Mouse (Mus musculus) forebrain, embryonic 14.5 days (tissue): ENCODE data around the gene Abcc4. TPM values are rescaled to one million over a fixed set of nuclear protein-coding genes. Genes with fewer than 3 reads are reported as not detected.
"Not testable (repeated sequence)": the region's sequence is repeated elsewhere in the genome, so short reads cannot be mapped to it uniquely, and the experiment has no call there.

Experiments used
- ATAC-seq: fragments of 200-750 bp; cut with Nextera tagmentation; 2 replicates; pipeline ENCODE4 v1.8.0; 2017; ENCODE audit warnings: mild to moderate bottlenecking, moderate library complexity
- DNase-seq: peaks from one replicate; pipeline ENCODE4 v3.0.0-alpha.2; 2015; ENCODE audit warnings: low spot score
- H3K27ac ChIP-seq: fragments of 300-500 bp; sonication (generic); 2 replicates; pipeline ENCODE4 v1.5.1; 2014; ENCODE audit warnings: low read depth, mild to moderate bottlenecking, control low read depth, low read length, moderate library complexity
- H3K27me3 ChIP-seq: fragments of 300-500 bp; sonication (generic); replicated peaks from 2 replicates; pipeline ENCODE4 v1.6.1; 2014; ENCODE audit warnings: low read length, control low read depth, mixed read lengths; ENCODE audit not compliant: control insufficient read depth, insufficient read depth
- H3K36me3 ChIP-seq: fragments of 300-500 bp; sonication (generic); 2 replicates; pipeline ENCODE4 v1.6.1; 2014; ENCODE audit warnings: low read length, control low read depth; ENCODE audit not compliant: control insufficient read depth, insufficient read depth
- H3K4me1 ChIP-seq: fragments of 300-500 bp; sonication (generic); 2 replicates; pipeline ENCODE4 v1.6.1; 2014; ENCODE audit warnings: antibody characterized with exemption, low read length, control low read depth; ENCODE audit not compliant: control insufficient read depth, insufficient read depth
- H3K4me2 ChIP-seq: fragments of 300-500 bp; sonication (generic); 2 replicates; pipeline ENCODE4 v1.6.1; 2014; ENCODE audit warnings: mild to moderate bottlenecking, control low read depth, low read length
- H3K4me3 ChIP-seq: fragments of 300-500 bp; sonication (generic); 2 replicates; pipeline ENCODE4 v1.5.1; 2014; ENCODE audit warnings: low read depth, low read length, control low read depth
- H3K9ac ChIP-seq: fragments of 300-500 bp; sonication (generic); 2 replicates; pipeline ENCODE4 v1.6.1; 2014; ENCODE audit warnings: mild to moderate bottlenecking, low read length, control low read depth, moderate library complexity
- H3K9me3 ChIP-seq: fragments of 300-500 bp; sonication (generic); replicated peaks from 2 replicates; pipeline ENCODE4 v1.6.1; 2016; ENCODE audit warnings: low read length, control low read depth, mixed read lengths; ENCODE audit not compliant: control insufficient read depth
- WGBS: fragments of 180-500 bp; shearing (Covaris S2); extraction: QIAGEN DNeasy Blood & Tissue Kit; methylation state at CpG from one replicate; pipeline ENCODE4 v1.1.7; 2014; 5-methylcytosine and 5-hydroxymethylcytosine counted together
- polyA plus RNA-seq: library from polyadenylated mRNA; unstranded; fragments of >200 nt; fragmentation: Nextera tagmentation; extraction: Ambion mirVana; gene quantifications from 2 replicates; pipeline ENCODE4 v1.2.1, GENCODE M21; 2014

The Abcc4 gene
- polyA plus RNA-seq, 1 experiment from 2014 or later = 1.0 TPM

- no peaks in the 10 kb centered on the region for H3K4me1 ChIP-seq
- H3K9ac ChIP-seq = no peak overlapping the region
- no peaks in the 10 kb centered on the region for H3K36me3 ChIP-seq
- H3K4me2 ChIP-seq = no peak overlapping the region
- no peak overlapping the region for H3K27ac ChIP-seq
- WGBS = 93% methylated on average over 9 of the region's 9 CpGs
- no peak for ATAC-seq
- no peak overlapping the region for H3K4me3 ChIP-seq
- no peaks in the 10 kb centered on the region for H3K27me3 ChIP-seq
- no peak for DNase-seq
- H3K9me3 ChIP-seq = no peaks in the 10 kb centered on the region
Observed at GRCm38 (mm10) chr14:118678279-118678985, 27.6 kb downstream of the Abcc4 start.

GRCm38 (mm10) chr14:118676308-118676994 lies 29.6 kb downstream of the Abcc4 start:
- no peaks in the 10 kb centered on the region for H3K4me1 ChIP-seq
- no peaks in the 10 kb centered on the region for H3K9me3 ChIP-seq
- H3K9ac ChIP-seq = no peak overlapping the region
- H3K36me3 ChIP-seq = no peaks in the 10 kb centered on the region
- no peak overlapping the region for H3K4me2 ChIP-seq
- H3K27ac ChIP-seq = no peak overlapping the region
- DNase-seq (no peak), ATAC-seq (no peak)
- H3K27me3 ChIP-seq = no peaks in the 10 kb centered on the region
- 80% methylated on average over 13 of the region's 13 CpGs for WGBS
- no peak overlapping the region for H3K4me3 ChIP-seq

DNA sequence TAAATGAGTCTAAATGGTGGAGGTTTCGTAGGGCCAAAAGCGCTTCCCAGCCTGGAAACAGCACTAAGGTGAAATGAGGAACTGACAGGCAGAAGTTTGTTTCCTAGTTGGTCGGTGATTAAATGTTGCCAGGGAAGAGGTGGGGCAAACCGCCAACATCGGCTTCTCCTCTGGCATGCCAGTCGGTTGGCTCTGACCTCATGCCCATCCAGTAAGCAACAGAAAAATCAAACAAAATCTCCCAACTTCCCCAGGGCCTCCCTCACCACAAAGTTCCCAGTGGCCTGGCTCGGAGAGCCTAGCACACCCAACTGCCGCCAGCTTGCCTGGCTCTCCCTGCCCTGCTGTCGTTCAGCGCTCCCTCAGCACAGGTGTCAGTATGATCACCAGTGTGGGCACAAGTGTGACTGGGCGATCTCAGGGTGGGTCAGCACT lies 31.3 kb downstream of the Abcc4 start:
- no peak overlapping the region for H3K9ac ChIP-seq
- WGBS = 78% methylated on average over 11 of the region's 11 CpGs
- no peaks in the 10 kb centered on the region for H3K4me1 ChIP-seq
- H3K9me3 ChIP-seq = no peaks in the 10 kb centered on the region
- ATAC-seq = no peak
- DNase-seq = no peak
- no peak overlapping the region for H3K4me3 ChIP-seq
- no peak overlapping the region for H3K27ac ChIP-seq
- no peaks in the 10 kb centered on the region for H3K27me3 ChIP-seq
- H3K36me3 ChIP-seq = no peaks in the 10 kb centered on the region
- no peak overlapping the region for H3K4me2 ChIP-seq

- no peak overlapping the region for H3K4me2 ChIP-seq
- DNase-seq = no peak
- no peak overlapping the region for H3K4me3 ChIP-seq
- no peaks in the 10 kb centered on the region for H3K27me3 ChIP-seq
- H3K9ac ChIP-seq = no peak overlapping the region
- ATAC-seq = no peak
- H3K36me3 ChIP-seq = no peaks in the 10 kb centered on the region
- H3K27ac ChIP-seq = no peak overlapping the region
- H3K9me3 ChIP-seq = no peaks in the 10 kb centered on the region
- no peaks in the 10 kb centered on the region for H3K4me1 ChIP-seq
- WGBS = 85% methylated on average over 7 of the region's 7 CpGs
Observed at GRCm38 (mm10) chr14:118674224-118674623, 31.8 kb downstream of the Abcc4 start.

DNA sequence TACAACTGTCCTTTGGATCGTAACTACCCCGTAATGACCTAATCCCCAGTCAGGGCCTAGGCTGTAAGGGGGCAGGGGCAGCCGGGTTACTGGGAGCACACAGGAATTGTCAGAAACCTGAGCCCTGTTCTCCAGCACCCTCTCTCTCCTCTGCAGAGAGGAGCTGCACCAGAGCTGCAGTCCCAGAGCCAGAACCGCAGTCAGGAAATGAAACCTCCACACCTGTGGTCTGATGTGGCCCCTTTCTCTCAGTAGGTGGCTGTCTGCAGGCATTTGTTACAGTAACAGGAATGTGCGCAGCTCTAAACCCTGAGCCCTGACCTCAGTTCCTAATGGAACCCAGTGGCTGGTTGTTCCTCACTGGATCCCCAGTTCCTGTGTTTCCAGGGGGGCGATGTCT lies 32.5 kb downstream of the Abcc4 start:
- H3K36me3 ChIP-seq = no peaks in the 10 kb centered on the region
- 74% methylated on average over 6 of the region's 6 CpGs for WGBS
- no peak overlapping the region for H3K4me2 ChIP-seq
- no peaks in the 10 kb centered on the region for H3K9me3 ChIP-seq
- ATAC-seq = no peak
- H3K27ac ChIP-seq = no peak overlapping the region
- no peak overlapping the region for H3K9ac ChIP-seq
- no peaks in the 10 kb centered on the region for H3K27me3 ChIP-seq
- DNase-seq = no peak
- no peak overlapping the region for H3K4me3 ChIP-seq
- H3K4me1 ChIP-seq = no peaks in the 10 kb centered on the region

- WGBS = 94% methylated on average over 6 of the region's 6 CpGs
- not testable (repeated sequence) for H3K9me3 ChIP-seq, H3K36me3 ChIP-seq, H3K27ac ChIP-seq, DNase-seq, ATAC-seq, H3K27me3 ChIP-seq, H3K4me1 ChIP-seq, H3K4me3 ChIP-seq, H3K9ac ChIP-seq, H3K4me2 ChIP-seq
Observed at GRCm38 (mm10) chr14:118672931-118673330, 33.1 kb downstream of the Abcc4 start.

GRCm38 (mm10) chr14:118667499-118667898 lies 38.5 kb downstream of the Abcc4 start:
- no peak overlapping the region for H3K27ac ChIP-seq
- no peak overlapping the region for H3K4me2 ChIP-seq
- 51% methylated on average over 6 of the region's 6 CpGs for WGBS
- DNase-seq (no peak), ATAC-seq (no peak)
- no peaks in the 10 kb centered on the region for H3K9me3 ChIP-seq
- no peaks in the 10 kb centered on the region for H3K36me3 ChIP-seq
- H3K4me1 ChIP-seq = no peaks in the 10 kb centered on the region
- H3K4me3 ChIP-seq = no peak overlapping the region
- no peaks in the 10 kb centered on the region for H3K27me3 ChIP-seq
- no peak overlapping the region for H3K9ac ChIP-seq

GRCm38 (mm10) chr14:118664661-118665060 lies 41.4 kb downstream of the Abcc4 start:
- ATAC-seq = no peak
- 87% methylated on average over 7 of the region's 7 CpGs for WGBS
- Histone ChIP-seq H3K9me3 (no peaks in the 10 kb centered on the region), H3K4me2 (no peak overlapping the region), H3K36me3 (no peaks in the 10 kb centered on the region), H3K27me3 (no peaks in the 10 kb centered on the region), H3K9ac (no peak overlapping the region), H3K4me3 (no peak overlapping the region), H3K4me1 (no peaks in the 10 kb centered on the region), H3K27ac (no peak overlapping the region)
- DNase-seq = no peak

DNA sequence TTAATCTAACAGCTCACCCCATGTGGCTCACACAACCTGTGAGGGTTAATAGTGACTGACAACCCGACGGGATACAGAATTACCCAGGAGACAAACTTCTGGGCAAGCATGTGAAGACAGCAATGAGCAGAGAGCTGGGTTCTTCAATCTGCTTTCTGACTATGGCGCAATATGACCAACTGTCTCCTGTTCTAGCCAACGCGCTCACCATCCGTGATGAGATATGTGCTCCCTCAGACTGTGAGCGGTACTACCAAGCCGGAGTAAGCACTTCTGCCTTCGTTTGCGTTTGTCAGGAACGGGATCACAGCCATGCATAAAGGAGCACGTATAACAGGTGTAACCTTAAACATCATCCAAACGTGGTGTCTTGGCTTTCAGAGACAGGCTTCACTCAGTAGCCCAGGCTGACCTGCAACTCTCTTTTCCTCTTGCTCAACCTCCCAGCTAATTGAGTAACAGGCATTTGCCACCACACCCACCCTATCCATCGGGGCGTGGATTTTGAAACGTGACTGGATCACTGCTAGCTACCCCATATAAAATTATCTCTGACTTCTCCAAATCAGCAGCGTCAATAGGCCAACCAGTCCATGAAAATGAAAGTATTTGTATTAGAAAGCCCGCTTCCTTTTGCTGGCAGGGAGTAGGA lies 43.3 kb downstream of the Abcc4 start:
- H3K4me1 ChIP-seq = no peaks in the 10 kb centered on the region
- H3K4me3 ChIP-seq = no peak overlapping the region
- H3K9me3 ChIP-seq = no peaks in the 10 kb centered on the region
- no peak overlapping the region for H3K4me2 ChIP-seq
- 89% methylated on average over 18 of the region's 18 CpGs for WGBS
- ATAC-seq (no peak), DNase-seq (no peak)
- no peak overlapping the region for H3K9ac ChIP-seq
- H3K36me3 ChIP-seq = no peaks in the 10 kb centered on the region
- H3K27ac ChIP-seq = no peak overlapping the region
- H3K27me3 ChIP-seq = no peaks in the 10 kb centered on the region
